Mouse (Mus musculus) myocyte (in vitro differentiated cells): ENCODE results near the gene Tars.

Experiments used
- CEBPB ChIP-seq: IDR thresholded peaks from 2 replicates; pipeline ENCODE4 v1.6.1; 2011; ENCODE audit warnings: mild to moderate bottlenecking, moderate library complexity; ENCODE audit not compliant: poor library complexity, insufficient read depth, severe bottlenecking
- E2F4 ChIP-seq: IDR thresholded peaks from one replicate; pipeline ENCODE4 v1.6.1; 2011; ENCODE audit warnings: mild to moderate bottlenecking, control low read depth, moderate library complexity; ENCODE audit not compliant: insufficient read depth
- MAX ChIP-seq: IDR thresholded peaks from one replicate; pipeline ENCODE4 v1.6.1; 2011; ENCODE audit warnings: low read depth, mild to moderate bottlenecking, control low read depth
- MYOD1 ChIP-seq, 3 experiments: IDR thresholded peaks; one replicate each; pipeline ENCODE4 v1.6.1; 2011; ENCODE audit warnings: control low read depth in 2 of 3, low read depth in 2 of 3, mild to moderate bottlenecking in 2 of 3, moderate library complexity in 1 of 3; ENCODE audit not compliant: insufficient read length in 2 of 3, control insufficient read depth in 1 of 3
- MYOG ChIP-seq, 3 experiments: IDR thresholded peaks; one replicate each; pipeline ENCODE4 v1.6.1; 2011; ENCODE audit warnings: control low read depth in 2 of 3, low read depth in 2 of 3, mild to moderate bottlenecking in 2 of 3; ENCODE audit not compliant: insufficient read length in 2 of 3, control insufficient read depth in 1 of 3, insufficient read depth in 1 of 3
- POLR2A ChIP-seq: IDR thresholded peaks from one replicate; pipeline ENCODE4 v1.6.1; 2011; ENCODE audit warnings: low read depth, mild to moderate bottlenecking, control low read depth, moderate library complexity; ENCODE audit not compliant: insufficient read length
- POLR2AphosphoS2 ChIP-seq: IDR thresholded peaks from one replicate; pipeline ENCODE4 v1.6.1; 2011; ENCODE audit warnings: low read depth, control low read depth; ENCODE audit not compliant: insufficient read length
- REST ChIP-seq: IDR thresholded peaks from one replicate; pipeline ENCODE4 v1.6.1; 2011; ENCODE audit warnings: mild to moderate bottlenecking, control low read depth, moderate library complexity; ENCODE audit not compliant: insufficient read depth, insufficient read length
- SRF ChIP-seq: IDR thresholded peaks from one replicate; pipeline ENCODE4 v1.6.1; 2011; ENCODE audit warnings: low read depth; ENCODE audit not compliant: control insufficient read depth, insufficient read length
- TCF12 ChIP-seq: IDR thresholded peaks from one replicate; pipeline ENCODE4 v1.6.1; 2011; ENCODE audit warnings: mild to moderate bottlenecking, control low read depth; ENCODE audit not compliant: poor library complexity, insufficient read depth, severe bottlenecking
- TCF3 ChIP-seq: IDR thresholded peaks from one replicate; pipeline ENCODE4 v1.6.1; 2011; ENCODE audit warnings: low read depth, control low read depth; ENCODE audit not compliant: insufficient read length
- USF1 ChIP-seq: IDR thresholded peaks from one replicate; pipeline ENCODE4 v1.6.1; 2011; ENCODE audit warnings: low read depth, mild to moderate bottlenecking, control low read depth, moderate library complexity

- TF ChIP-seq TCF12 (no peak), POLR2A (no peak), MAX (no peak), CEBPB (no peak), MYOD1 (IDR thresholded peaks at IDR 0.05; ENCODE audit: control insufficient read depth in 1 of 3, insufficient read length in 2 of 3, low read depth in 2 of 3) (no peak), MYOG (IDR thresholded peaks at IDR 0.05; ENCODE audit: control insufficient read depth in 1 of 3, insufficient read depth in 1 of 3, insufficient read length in 2 of 3, low read depth in 2 of 3) (no peak), USF1 (no peak), E2F4 (no peak), POLR2AphosphoS2 (no peak), REST (no peak), SRF (no peak), TCF3 (no peak)
Measured at GRCm38 (mm10) chr15:11406769-11407168, 7.3 kb upstream of the Tars start.
